Mouse (Mus musculus): ENCODE measurements around the gene Rcbtb2.
"Not testable (repeated sequence)": the region's sequence is repeated elsewhere in the genome, so short reads cannot be mapped to it uniquely, and the experiment has no call there.

- TF ChIP-seq POLR2A (IDR thresholded peaks at IDR 0.05; ENCODE audit: borderline replicate concordance, extremely low read depth, low read depth, low read length); CTCF (IDR thresholded peaks at IDR 0.05; ENCODE audit: insufficient read depth, low read length): not testable (repeated sequence)
Observed at GRCm38 (mm10) chr14:73114952-73115351, 7.9 kb upstream of the Rcbtb2 start.
